Mouse (Mus musculus) MEL (cell line): ENCODE measurements around the gene Ppox. TPM values are rescaled to one million over a fixed set of nuclear protein-coding genes. Genes with fewer than 3 reads are reported as not detected.

ENCODE experiments used
- DNase-seq: peaks from one replicate; pipeline ENCODE4 v3.0.0; 2011; ENCODE audit warnings: low read depth, low spot score
- H3K27ac ChIP-seq: 2 replicates; pipeline ENCODE4 v1.5.1; 2012; ENCODE audit warnings: low read depth, mild to moderate bottlenecking, control low read depth, low read length, moderate library complexity; ENCODE audit not compliant: control insufficient read depth
- H3K27me3 ChIP-seq, 2 experiments: fragments of 150-350 bp in 1 of 2; sonication (generic) in 1 of 2; 2 replicates each; pipeline ENCODE4 v1.6.1; 2012; ENCODE audit warnings: low read length in 2 of 2, mild to moderate bottlenecking in 2 of 2, improper control_type of control experiment in 1 of 2, moderate library complexity in 1 of 2; ENCODE audit not compliant: insufficient read depth in 2 of 2, control insufficient read depth in 1 of 2
- H3K36me3 ChIP-seq, 2 experiments: 2 replicates each; pipeline ENCODE4 v1.6.1; 2012 to 2014; ENCODE audit warnings: low read length in 2 of 2, improper control_type of control experiment in 1 of 2, inconsistent platforms in 1 of 2, mild to moderate bottlenecking in 1 of 2; ENCODE audit not compliant: insufficient read depth in 2 of 2, control insufficient read depth in 1 of 2
- H3K4me1 ChIP-seq, 2 experiments: fragments of 150-350 bp in 1 of 2; sonication (generic) in 1 of 2; 2 replicates each; pipeline ENCODE4 v1.6.1; 2012; ENCODE audit warnings: low read length in 2 of 2, improper control_type of control experiment in 1 of 2, mild to moderate bottlenecking in 1 of 2; ENCODE audit not compliant: insufficient read depth in 2 of 2, control insufficient read depth in 1 of 2
- H3K4me3 ChIP-seq, 2 experiments: fragments of 150-350 bp in 1 of 2; sonication (generic) in 1 of 2; 2 replicates each; pipeline ENCODE4 v1.5.1; 2012; ENCODE audit warnings: low read depth in 2 of 2, low read length in 2 of 2, mild to moderate bottlenecking in 2 of 2, moderate library complexity in 2 of 2, control low read depth in 1 of 2, improper control_type of control experiment in 1 of 2; ENCODE audit not compliant: control insufficient read depth in 1 of 2, insufficient read depth in 1 of 2
- H3K79me2 ChIP-seq: 2 replicates; pipeline ENCODE4 v1.6.1; 2012; ENCODE audit warnings: mild to moderate bottlenecking, low read length, moderate library complexity; ENCODE audit not compliant: control insufficient read depth, poor library complexity, insufficient read depth
- H3K9ac ChIP-seq: 2 replicates; pipeline ENCODE4 v1.6.1; 2012; ENCODE audit warnings: low read depth, mild to moderate bottlenecking, control low read depth, low read length, moderate library complexity; ENCODE audit not compliant: control insufficient read depth, poor library complexity, severe bottlenecking
- H3K9me3 ChIP-seq: fragments of 150-350 bp; sonication (generic); replicated peaks from 2 replicates; pipeline ENCODE4 v1.6.1; 2012; ENCODE audit warnings: mild to moderate bottlenecking, low read length, improper control_type of control experiment, moderate library complexity; ENCODE audit not compliant: insufficient read depth
- BHLHE40 ChIP-seq: IDR thresholded peaks from 2 replicates; pipeline ENCODE4 v1.6.1; 2012; ENCODE audit warnings: low read depth, mild to moderate bottlenecking, inconsistent platforms, low read length, improper control_type of control experiment, borderline replicate concordance
- CHD1 ChIP-seq: IDR thresholded peaks from 2 replicates; pipeline ENCODE4 v1.6.1; 2012; ENCODE audit warnings: low read depth, mild to moderate bottlenecking, inconsistent platforms, low read length, improper control_type of control experiment
- CTCF ChIP-seq, 3 experiments: IDR thresholded peaks in 2 of 3; conservative IDR thresholded peaks in 1 of 3; 2 replicates each; pipeline ENCODE4 v1.5.1; 2011 to 2012; ENCODE audit warnings: low read length in 3 of 3, low read depth in 2 of 3, mild to moderate bottlenecking in 2 of 3, improper control_type of control experiment in 1 of 3, inconsistent platforms in 1 of 3, mixed read lengths in 1 of 3, moderate library complexity in 1 of 3; ENCODE audit not compliant: control insufficient read depth in 1 of 3, insufficient read depth in 1 of 3, poor library complexity in 1 of 3, severe bottlenecking in 1 of 3
- E2F4 ChIP-seq: IDR thresholded peaks from 2 replicates; pipeline ENCODE4 v1.6.1; 2011; ENCODE audit warnings: low read depth, low read length, improper control_type of control experiment, borderline replicate concordance
- ELF1 ChIP-seq: IDR thresholded peaks from 2 replicates; pipeline ENCODE4 v1.6.1; 2014; ENCODE audit warnings: low read depth, mild to moderate bottlenecking, inconsistent platforms, low read length, improper control_type of control experiment, moderate library complexity
- EP300 ChIP-seq, 2 experiments: IDR thresholded peaks; 2 replicates each; pipeline ENCODE4 v1.6.1; 2011; ENCODE audit warnings: improper control_type of control experiment in 2 of 2, low read length in 2 of 2, low read depth in 1 of 2, mild to moderate bottlenecking in 1 of 2
- ETS1 ChIP-seq: IDR thresholded peaks from 2 replicates; pipeline ENCODE4 v1.6.1; 2012; ENCODE audit warnings: low read depth, mild to moderate bottlenecking, inconsistent platforms, low read length, improper control_type of control experiment, moderate library complexity
- GATA1 ChIP-seq: IDR thresholded peaks from 2 replicates; pipeline ENCODE4 v1.6.1; 2011; ENCODE audit warnings: low read depth, low read length, improper control_type of control experiment
- HCFC1 ChIP-seq: IDR thresholded peaks from 2 replicates; pipeline ENCODE4 v1.6.1; 2012; ENCODE audit warnings: low read depth, mild to moderate bottlenecking, inconsistent platforms, low read length, improper control_type of control experiment, moderate library complexity
- KAT2A ChIP-seq: conservative IDR thresholded peaks from 2 replicates; pipeline ENCODE4 v1.6.1; 2012; ENCODE audit warnings: low read depth, low read length, improper control_type of control experiment, inconsistent platforms
- MAX ChIP-seq: IDR thresholded peaks from 2 replicates; pipeline ENCODE4 v1.6.1; 2011; ENCODE audit warnings: low read length, improper control_type of control experiment
- MAZ ChIP-seq: IDR thresholded peaks from 2 replicates; pipeline ENCODE4 v1.6.1; 2012; ENCODE audit warnings: low read depth, mild to moderate bottlenecking, inconsistent platforms, low read length, improper control_type of control experiment
- MEF2A ChIP-seq: IDR thresholded peaks from 2 replicates; pipeline ENCODE4 v1.6.1; 2014; ENCODE audit warnings: low read depth, mild to moderate bottlenecking, inconsistent platforms, low read length, improper control_type of control experiment; ENCODE audit not compliant: poor library complexity, insufficient replicate concordance, severe bottlenecking; ENCODE audit errors: extremely low read depth
- MXI1 ChIP-seq: IDR thresholded peaks from 2 replicates; pipeline ENCODE4 v1.6.1; 2011; ENCODE audit warnings: mild to moderate bottlenecking, low read depth, low read length, improper control_type of control experiment
- MYC ChIP-seq: IDR thresholded peaks from 2 replicates; pipeline ENCODE4 v1.6.1; 2011; ENCODE audit warnings: low read depth, mild to moderate bottlenecking, low read length, improper control_type of control experiment, moderate library complexity
- NELFE ChIP-seq: IDR thresholded peaks from 2 replicates; pipeline ENCODE4 v1.6.1; 2011; ENCODE audit warnings: low read depth, low read length, improper control_type of control experiment
- NRF1 ChIP-seq: IDR thresholded peaks from 2 replicates; pipeline ENCODE4 v1.6.1; 2014; ENCODE audit warnings: low read depth, mild to moderate bottlenecking, inconsistent platforms, low read length, improper control_type of control experiment, moderate library complexity; ENCODE audit not compliant: poor library complexity, insufficient read depth, severe bottlenecking
- POLR2A ChIP-seq, 2 experiments: IDR thresholded peaks; 2 replicates each; pipeline ENCODE4 v1.6.1; 2011 to 2012; ENCODE audit warnings: low read length in 2 of 2, mild to moderate bottlenecking in 2 of 2, control low read depth in 1 of 2, improper control_type of control experiment in 1 of 2, low read depth in 1 of 2, moderate library complexity in 1 of 2; ENCODE audit not compliant: control insufficient read depth in 1 of 2, insufficient read depth in 1 of 2, poor library complexity in 1 of 2
- RCOR1 ChIP-seq: IDR thresholded peaks from 2 replicates; pipeline ENCODE4 v1.6.1; 2012; ENCODE audit warnings: low read depth, mild to moderate bottlenecking, inconsistent platforms, low read length, improper control_type of control experiment
- SIN3A ChIP-seq: IDR thresholded peaks from 2 replicates; pipeline ENCODE4 v1.6.1; 2012; ENCODE audit warnings: low read length, improper control_type of control experiment, inconsistent platforms
- SMC3 ChIP-seq: IDR thresholded peaks from 2 replicates; pipeline ENCODE4 v1.6.1; 2011; ENCODE audit warnings: low read depth, low read length, improper control_type of control experiment
- TBP ChIP-seq: IDR thresholded peaks from 2 replicates; pipeline ENCODE4 v1.8.0; 2011; ENCODE audit warnings: low read depth, low read length, improper control_type of control experiment
- UBTF ChIP-seq: IDR thresholded peaks from 2 replicates; pipeline ENCODE4 v1.6.1; 2012; ENCODE audit warnings: low read depth, mild to moderate bottlenecking, inconsistent platforms, low read length, improper control_type of control experiment, moderate library complexity, borderline replicate concordance; ENCODE audit not compliant: insufficient read depth
- ZKSCAN1 ChIP-seq: IDR thresholded peaks from 2 replicates; pipeline ENCODE4 v1.6.1; 2012; ENCODE audit warnings: low read depth, mild to moderate bottlenecking, inconsistent platforms, low read length, improper control_type of control experiment, moderate library complexity
- ZMIZ1 ChIP-seq: IDR thresholded peaks from 2 replicates; pipeline ENCODE4 v1.6.1; 2012; ENCODE audit warnings: low read depth, mild to moderate bottlenecking, inconsistent platforms, low read length, improper control_type of control experiment, moderate library complexity
- ZNF384 ChIP-seq: IDR thresholded peaks from 2 replicates; pipeline ENCODE4 v1.6.1; 2012; ENCODE audit warnings: low read depth, mild to moderate bottlenecking, inconsistent platforms, low read length, improper control_type of control experiment
- polyA plus RNA-seq, 2 experiments: library from polyadenylated mRNA; stranded (reverse) in 1 of 2; unstranded in 1 of 2; fragments of >175 nt in 1 of 2; fragments of >200 nt in 1 of 2; gene quantifications; 2 replicates each; pipeline versions ENCODE4 v1.2.1 to v1.2.4; 2012; ENCODE audit warnings: low replicate concordance in 2 of 2, low read depth in 1 of 2; ENCODE audit not compliant: insufficient read length in 2 of 2, insufficient read depth in 1 of 2, missing spikeins in 1 of 2
- total RNA-seq: library from RNA; depleted of rRNA; stranded (reverse); fragments of 300-350 nt; gene quantifications from 2 replicates; pipeline ENCODE4 v1.2.3, GENCODE M21; 2012

The Ppox gene
- total and polyA plus RNA-seq, 3 experiments = 27.0 to 63.6 TPM; not detected in 1

DNA sequence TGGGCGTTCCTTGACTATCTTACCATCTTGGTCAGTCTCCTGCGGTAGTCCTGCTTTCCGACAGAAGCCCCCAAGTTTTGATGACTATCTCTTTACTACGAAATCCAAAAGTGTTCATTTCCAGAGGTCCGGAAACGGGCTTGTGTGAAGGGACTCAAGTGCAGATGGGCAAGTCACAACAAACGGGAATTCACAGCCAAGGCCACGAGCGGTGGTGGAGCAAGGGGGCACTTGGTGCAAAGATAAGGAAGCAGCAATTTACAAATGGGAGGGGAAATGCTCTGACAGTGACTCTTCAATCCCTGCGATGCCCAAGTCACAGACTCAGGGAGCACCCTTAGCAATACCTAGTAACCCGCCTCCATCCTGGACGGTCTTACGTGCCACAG is 33.5 kb downstream of the Ppox start:
- TF ChIP-seq GATA1 = 0 out of 2 replicates have a peak, but pooled peaks have one; percentile 37
- no peak for TF ChIP-seq ZNF384
- no peak for TF ChIP-seq MXI1
- TF ChIP-seq ETS1 = no peak
- peak; percentile 15; the same call in 1 of the 2 replicates for TF ChIP-seq CHD1
- TF ChIP-seq RCOR1 = no peak
- no peak for TF ChIP-seq CTCF (IDR thresholded peaks at IDR 0.05 in 2 of 3, conservative IDR thresholded peaks at IDR 0.05 in 1 of 3; ENCODE audit: control insufficient read depth in 1 of 3, insufficient read depth in 1 of 3, low read depth in 2 of 3, low read length in 3 of 3, poor library complexity in 1 of 3, severe bottlenecking in 1 of 3)
- no peak for TF ChIP-seq TBP
- no peak for TF ChIP-seq UBTF
- TF ChIP-seq SMC3 = no peak
- peaks cover 11% of the 10 kb centered on the region for H3K79me2 ChIP-seq
- no peaks in the 10 kb centered on the region; a peak in 1 of 4 replicates for H3K27me3 ChIP-seq
- H3K4me3 ChIP-seq = peak overlapping the region; percentile 69 to 71
- no peak for DNase-seq
- H3K36me3 ChIP-seq = peaks cover 0 to 12% of the 10 kb centered on the region in 2 experiments; a peak in 2 of 4 replicates
- H3K9me3 ChIP-seq = no peaks in the 10 kb centered on the region
- H3K27ac ChIP-seq = peak overlapping the region; percentile 78
- peak overlapping the region; percentile 72 for H3K9ac ChIP-seq
- H3K4me1 ChIP-seq = peaks cover 2 to 21% of the 10 kb centered on the region in 2 experiments; a peak in 3 of 4 replicates

- Histone ChIP-seq H3K9me3 (no peaks in the 10 kb centered on the region), H3K27ac (peak overlapping the region; percentile 78), H3K27me3 (no peaks in the 10 kb centered on the region; a peak in 1 of 4 replicates), H3K4me1 (peaks cover 2 to 21% of the 10 kb centered on the region in 2 experiments; a peak in 3 of 4 replicates), H3K9ac (peak overlapping the region; percentile 86), H3K79me2 (peaks cover 11% of the 10 kb centered on the region), H3K36me3 (peaks cover 0 to 12% of the 10 kb centered on the region in 2 experiments; a peak in 2 of 4 replicates), H3K4me3 (peak overlapping the region; percentile 77 to 88)
- DNase-seq = peak; percentile 100
- TF ChIP-seq HCFC1 = peak; percentile 96
- no peak for TF ChIP-seq BHLHE40
- peak; percentile 51; the same call in 1 of the 2 replicates for TF ChIP-seq E2F4
- peak; percentile 83 for TF ChIP-seq RCOR1
- TF ChIP-seq KAT2A = peak; percentile 97
- peak; percentile 43; the same call in 1 of the 2 replicates for TF ChIP-seq ETS1
- peak; percentile 66 for TF ChIP-seq NRF1
- TF ChIP-seq ZMIZ1 = peak; percentile 81
- peak in 1 of 2 experiments; percentile 66; a peak in 1 of 4 replicates for TF ChIP-seq EP300 (IDR thresholded peaks at IDR 0.05; ENCODE audit: low read depth in 1 of 2, low read length in 2 of 2)
- TF ChIP-seq MAX = no peak
- TF ChIP-seq SIN3A = peak; percentile 91
- TF ChIP-seq MXI1 = peak; percentile 62; the same call in 1 of the 2 replicates
- TF ChIP-seq ZNF384 = no peak
- TF ChIP-seq ELF1 = peak; percentile 96
- no peak for TF ChIP-seq ZKSCAN1
- peak; percentile 68; the same call in 1 of the 2 replicates for TF ChIP-seq MEF2A
- TF ChIP-seq MYC = peak; percentile 34; the same call in 1 of the 2 replicates
- TF ChIP-seq CTCF (IDR thresholded peaks at IDR 0.05 in 2 of 3, conservative IDR thresholded peaks at IDR 0.05 in 1 of 3; ENCODE audit: control insufficient read depth in 1 of 3, insufficient read depth in 1 of 3, low read depth in 2 of 3, low read length in 3 of 3, poor library complexity in 1 of 3, severe bottlenecking in 1 of 3) = peak; percentile 63 to 86 (median 78); a peak in 5 of 6 replicates
- peak; percentile 75 for TF ChIP-seq GATA1
- TF ChIP-seq SMC3 = peak; percentile 47; the same call in 1 of the 2 replicates
- peak; percentile 83 for TF ChIP-seq NELFE
- peak; percentile 96; the same call in 1 of the 2 replicates for TF ChIP-seq MAZ
- TF ChIP-seq POLR2A (IDR thresholded peaks at IDR 0.05; ENCODE audit: control insufficient read depth in 1 of 2, insufficient read depth in 1 of 2, low read depth in 1 of 2, low read length in 2 of 2, poor library complexity in 1 of 2) = peak; percentile 93 to 99
- peak; percentile 82 for TF ChIP-seq TBP
- no peak for TF ChIP-seq UBTF
These were observed 34.1 kb downstream of the Ppox start for GRCm38 (mm10) chr1:171246709-171247452.
